Mouse (Mus musculus) liver, embryonic 11.5 days (tissue): Measurements from ENCODE around the gene Tmem175. TPM values are rescaled to one million over a fixed set of nuclear protein-coding genes. Genes with fewer than 3 reads are reported as not detected.

Experiments used
- ATAC-seq: fragments of 200-750 bp; cut with Nextera tagmentation; replicated peaks from 2 replicates; pipeline ENCODE4 v1.8.0; 2017; ENCODE audit warnings: moderate number of reproducible peaks, mild to moderate bottlenecking, moderate TSS enrichment, moderate library complexity; ENCODE audit not compliant: low FRiP score
- DNase-seq: peaks from one replicate; pipeline ENCODE4 v3.0.0-alpha.2; 2017; ENCODE audit warnings: low spot score
- H3K27ac ChIP-seq: fragments of 300-500 bp; sonication (generic); 2 replicates; pipeline ENCODE4 v1.5.1; 2014; ENCODE audit warnings: mild to moderate bottlenecking, low read depth, low read length, control low read depth
- H3K27me3 ChIP-seq: fragments of 300-500 bp; sonication (generic); replicated peaks from 2 replicates; pipeline ENCODE4 v1.6.1; 2014; ENCODE audit warnings: low read length, mixed read lengths; ENCODE audit not compliant: control insufficient read depth, insufficient read depth
- H3K36me3 ChIP-seq: fragments of 300-500 bp; sonication (generic); 2 replicates; pipeline ENCODE4 v1.6.1; 2014; ENCODE audit warnings: mild to moderate bottlenecking, low read length, moderate library complexity, mixed read lengths; ENCODE audit not compliant: control insufficient read depth, insufficient read depth
- H3K4me1 ChIP-seq: fragments of 300-500 bp; sonication (generic); replicated peaks from 2 replicates; pipeline ENCODE4 v1.6.1; 2014; ENCODE audit warnings: low read length, mixed read lengths; ENCODE audit not compliant: control insufficient read depth, insufficient read depth
- H3K4me2 ChIP-seq: fragments of 300-500 bp; sonication (generic); 2 replicates; pipeline ENCODE4 v1.6.1; 2014; ENCODE audit warnings: mild to moderate bottlenecking, control low read depth, moderate library complexity
- H3K4me3 ChIP-seq: fragments of 300-500 bp; sonication (generic); 2 replicates; pipeline ENCODE4 v1.5.1; 2014; ENCODE audit warnings: low read depth, low read length, control low read depth
- H3K9ac ChIP-seq: fragments of 300-500 bp; sonication (generic); 2 replicates; pipeline ENCODE4 v1.6.1; 2014; ENCODE audit warnings: low read depth, low read length, control low read depth
- H3K9me3 ChIP-seq: fragments of 300-500 bp; sonication (generic); 2 replicates; pipeline ENCODE4 v1.6.1; 2016; ENCODE audit warnings: low read length, inconsistent platforms, mixed read lengths; ENCODE audit not compliant: control insufficient read depth
- WGBS: fragments of 180-500 bp; shearing (Covaris S2); extraction: QIAGEN DNeasy Blood & Tissue Kit; methylation state at CpG from one replicate; pipeline ENCODE4 v1.1.7; 2014; 5-methylcytosine and 5-hydroxymethylcytosine counted together
- polyA plus RNA-seq: library from polyadenylated mRNA; unstranded; fragments of >200 nt; fragmentation: Nextera tagmentation; extraction: Ambion mirVana; gene quantifications from 2 replicates; pipeline ENCODE4 v1.2.1, GENCODE M21; 2014

Gene Tmem175
- polyA plus RNA-seq, 1 experiment from 2014 or later, result 24.7 TPM

- H3K27ac ChIP-seq, result no peak overlapping the region
Observed at GRCm38 (mm10) chr5:108696542-108696941, 67.0 kb downstream of the Tmem175 start.

GRCm38 (mm10) chr5:108697341-108697753, 67.8 kb downstream of the Tmem175 start:
- H3K27ac ChIP-seq, result no peak overlapping the region
- 55% methylated on average over 4 of the region's 4 CpGs for WGBS
- ATAC-seq, result no peak

More at GRCm38 (mm10) chr5:108696542-108696941, 67.0 kb downstream of the Tmem175 start:
- Histone ChIP-seq H3K27me3 (peaks cover 3% of the 10 kb centered on the region; the same call in 1 of the 2 replicates), H3K4me3 (no peak overlapping the region), H3K4me1 (peaks cover 40% of the 10 kb centered on the region), H3K4me2 (no peak overlapping the region), H3K36me3 (no peaks in the 10 kb centered on the region), H3K9ac (no peak overlapping the region), H3K9me3 (no peaks in the 10 kb centered on the region)
- ATAC-seq, result no peak
- no peak for DNase-seq
- WGBS, result 82% methylated on average over 3 of the region's 3 CpGs

More at GRCm38 (mm10) chr5:108697341-108697753, 67.8 kb downstream of the Tmem175 start:
- Histone ChIP-seq H3K9ac (no peak overlapping the region), H3K4me3 (no peak overlapping the region), H3K4me2 (no peak overlapping the region), H3K4me1 (peaks cover 33% of the 10 kb centered on the region), H3K27me3 (peaks cover 3% of the 10 kb centered on the region; the same call in 1 of the 2 replicates), H3K36me3 (no peaks in the 10 kb centered on the region), H3K9me3 (no peaks in the 10 kb centered on the region)
- DNase-seq, result no peak

Other genes with a start within 250 kb of the Tmem175 start
- gene Pde6b, start 241.4 kb upstream of the Tmem175 start, polyA plus RNA-seq, result 0.22 and 0.48 TPM in 2 replicates
- gene Atp5k, start 195.3 kb upstream of the Tmem175 start, polyA plus RNA-seq, result 419 and 473 TPM in 2 replicates
- gene Mfsd7a, start 180.9 kb upstream of the Tmem175 start, polyA plus RNA-seq, result 0.12 TPM in 1 of 2 replicates, not detected in the other
- 17.6 and 19.6 TPM in 2 replicates for gene Pcgf3, start 168.5 kb upstream of the Tmem175 start, polyA plus RNA-seq
- not detected in 2 replicates for gene Cplx1, start 79.7 kb upstream of the Tmem175 start, polyA plus RNA-seq
- 55.0 and 55.6 TPM in 2 replicates for gene Gak, start within 50 bp of the Tmem175 start, polyA plus RNA-seq
- 9.8 and 10.1 TPM in 2 replicates for gene Idua, start 30.6 kb downstream of the Tmem175 start, polyA plus RNA-seq
- gene Dgkq, start 39.9 kb downstream of the Tmem175 start, polyA plus RNA-seq, result 5.8 and 8.8 TPM in 2 replicates
- gene Slc26a1, start 45.8 kb downstream of the Tmem175 start, polyA plus RNA-seq, result 11.6 and 14.4 TPM in 2 replicates
- 21.3 and 22.1 TPM in 2 replicates for gene Fgfrl1, start 62.6 kb downstream of the Tmem175 start, polyA plus RNA-seq
- 2.4 and 3.2 TPM in 2 replicates for gene Rnf212, start 145.2 kb downstream of the Tmem175 start, polyA plus RNA-seq
- gene Tmed11, start 165.6 kb downstream of the Tmem175 start, polyA plus RNA-seq, result not detected in 2 replicates
- gene Vmn2r8, start 179.1 kb downstream of the Tmem175 start, polyA plus RNA-seq, result not detected in 2 replicates
- not detected in 2 replicates for gene Vmn2r9, start 222.8 kb downstream of the Tmem175 start, polyA plus RNA-seq